Mouse (Mus musculus) embryonic fibroblast, embryonic 13.5 days (primary cell): ENCODE measurements around the gene Ptprt. TPM values are rescaled to one million over a fixed set of nuclear protein-coding genes. Genes with fewer than 3 reads are reported as not detected.

Experiments
- H3K27ac ChIP-seq: 2 replicates; pipeline ENCODE4 v1.5.1; 2012; ENCODE audit warnings: low read length, control low read depth, inconsistent platforms; ENCODE audit not compliant: insufficient read depth
- H3K4me1 ChIP-seq: 2 replicates; pipeline ENCODE4 v1.6.1; 2011; ENCODE audit warnings: low read length; ENCODE audit not compliant: control insufficient read depth, insufficient read depth
- H3K4me3 ChIP-seq: 2 replicates; pipeline ENCODE4 v1.5.1; 2011; ENCODE audit warnings: mild to moderate bottlenecking, control low read depth, low read length; ENCODE audit not compliant: insufficient read depth
- CTCF ChIP-seq: IDR thresholded peaks from 2 replicates; pipeline ENCODE4 v1.5.1; 2011; ENCODE audit warnings: mild to moderate bottlenecking, control low read depth, low read length, moderate library complexity, borderline replicate concordance; ENCODE audit not compliant: insufficient read depth
- POLR2A ChIP-seq: IDR thresholded peaks from 2 replicates; pipeline ENCODE4 v1.6.1; 2011; ENCODE audit warnings: low read depth, mild to moderate bottlenecking, control low read depth, low read length, moderate library complexity
- polyA plus RNA-seq: library from polyadenylated mRNA; stranded (reverse); fragments of >200 nt; gene quantifications from 2 replicates; pipeline ENCODE4 v1.2.4, GENCODE M21; 2011; ENCODE audit warnings: low read depth; ENCODE audit not compliant: missing spikeins, insufficient read length

Gene Ptprt
- polyA plus RNA-seq, 1 experiment = 0.44 TPM

GRCm38 (mm10) chr2:161813326-161813725 lies 847.6 kb downstream of the Ptprt start:
- Histone ChIP-seq H3K4me3 (no peak overlapping the region), H3K4me1 (peaks cover 3% of the 10 kb centered on the region; the same call in 1 of the 2 replicates), H3K27ac (no peak overlapping the region)
- no peak for TF ChIP-seq CTCF
- no peak for TF ChIP-seq POLR2A

GRCm38 (mm10) chr2:161808086-161808801 lies 852.7 kb downstream of the Ptprt start:
- TF ChIP-seq POLR2A = no peak
- TF ChIP-seq CTCF = no peak
- no peak overlapping the region for H3K4me3 ChIP-seq
- H3K4me1 ChIP-seq = peaks cover 6% of the 10 kb centered on the region; the same call in 1 of the 2 replicates
- no peak overlapping the region for H3K27ac ChIP-seq

- no peak overlapping the region for H3K27ac ChIP-seq
- H3K4me1 ChIP-seq = peaks cover 6% of the 10 kb centered on the region; the same call in 1 of the 2 replicates
- no peak for TF ChIP-seq CTCF
- TF ChIP-seq POLR2A = no peak
- no peak overlapping the region for H3K4me3 ChIP-seq
Observed at GRCm38 (mm10) chr2:161806287-161807007, 854.5 kb downstream of the Ptprt start.

- H3K27ac ChIP-seq = no peak overlapping the region
- TF ChIP-seq POLR2A = no peak
- H3K4me3 ChIP-seq = no peak overlapping the region
- H3K4me1 ChIP-seq = no peaks in the 10 kb centered on the region
Observed at GRCm38 (mm10) chr2:161799946-161800345, 861.0 kb downstream of the Ptprt start.

- H3K4me1 ChIP-seq = no peaks in the 10 kb centered on the region
- no peak overlapping the region for H3K27ac ChIP-seq
- no peak overlapping the region for H3K4me3 ChIP-seq
- no peak for TF ChIP-seq POLR2A
- TF ChIP-seq CTCF = no peak
Observed at GRCm38 (mm10) chr2:161767528-161767927, 893.4 kb downstream of the Ptprt start.

GRCm38 (mm10) chr2:161713024-161713423 lies 947.9 kb downstream of the Ptprt start:
- H3K27ac ChIP-seq = no peak overlapping the region
- TF ChIP-seq CTCF (no peak), POLR2A (no peak)
- no peak overlapping the region for H3K4me3 ChIP-seq
- H3K4me1 ChIP-seq = peaks cover 8% of the 10 kb centered on the region

- TF ChIP-seq POLR2A (no peak), CTCF (no peak)
- Histone ChIP-seq H3K4me3 (no peak overlapping the region), H3K27ac (no peak overlapping the region), H3K4me1 (peaks cover 18% of the 10 kb centered on the region)
Observed at GRCm38 (mm10) chr2:161709316-161709715, 951.6 kb downstream of the Ptprt start.

GRCm38 (mm10) chr2:161706386-161706915 lies 954.5 kb downstream of the Ptprt start:
- no peak overlapping the region for H3K4me3 ChIP-seq
- H3K27ac ChIP-seq = no peak overlapping the region
- TF ChIP-seq POLR2A (no peak), CTCF (no peak)
- H3K4me1 ChIP-seq = peaks cover 18% of the 10 kb centered on the region

- H3K4me1 ChIP-seq = peaks cover 13% of the 10 kb centered on the region
- H3K27ac ChIP-seq = no peak overlapping the region
- H3K4me3 ChIP-seq = no peak overlapping the region
- TF ChIP-seq CTCF (no peak), POLR2A (no peak)
Observed at GRCm38 (mm10) chr2:161704811-161705210, 956.1 kb downstream of the Ptprt start.

GRCm38 (mm10) chr2:161704410-161704809 lies 956.5 kb downstream of the Ptprt start:
- Histone ChIP-seq H3K4me1 (peaks cover 11% of the 10 kb centered on the region), H3K27ac (no peak overlapping the region), H3K4me3 (no peak overlapping the region)
- TF ChIP-seq POLR2A = no peak
- no peak for TF ChIP-seq CTCF
